Mouse (Mus musculus) testis, adult 2 months (tissue): ENCODE measurements around the gene Tanc1.

Experiments used
- CTCF ChIP-seq: fragments of 200-500 bp; IDR thresholded peaks from 2 replicates; pipeline ENCODE4 v1.5.1; 2012; ENCODE audit warnings: low read depth, mild to moderate bottlenecking, inconsistent platforms, low read length, moderate library complexity; ENCODE audit not compliant: control insufficient read depth, insufficient read depth, insufficient replicate concordance
- POLR2A ChIP-seq: fragments of 200-500 bp; IDR thresholded peaks from 2 replicates; pipeline ENCODE4 v1.6.1; 2012; ENCODE audit warnings: low read depth, mild to moderate bottlenecking, inconsistent platforms, low read length, moderate library complexity; ENCODE audit not compliant: control insufficient read depth

GRCm38 (mm10) chr2:59652702-59653101, 40.9 kb downstream of the Tanc1 start:
- TF ChIP-seq CTCF (no peak), POLR2A (no peak)
